Mouse (Mus musculus): Measurements from ENCODE around the gene Ciita. TPM values are rescaled to one million over a fixed set of nuclear protein-coding genes. Genes with fewer than 3 reads are reported as not detected.

Ciita gene
- polyA plus RNA-seq, 1 experiment from 2014 or later, result 0.16 TPM

- 59% methylated on average over 3 of the region's 3 CpGs for WGBS (ENCODE audit: insufficient replicate concordance)
- Histone ChIP-seq H3K27ac (replicated peaks) (no peak overlapping the region), H3K9me3 (replicated peaks) (no peaks in the 10 kb centered on the region), H3K4me3 (replicated peaks) (no peak overlapping the region), H3K36me3 (replicated peaks) (no peaks in the 10 kb centered on the region), H3K4me2 (no peak overlapping the region), H3K4me1 (replicated peaks) (peaks cover 18% of the 10 kb centered on the region), H3K27me3 (no peaks in the 10 kb centered on the region), H3K9ac (no peak overlapping the region)
- no peak for ATAC-seq (ENCODE audit: insufficient read depth)
Measured at GRCm38 (mm10) chr16:10536961-10537360, 57.1 kb downstream of the Ciita start.

GRCm38 (mm10) chr16:10540763-10541597, 61.1 kb downstream of the Ciita start:
- H3K36me3 ChIP-seq (replicated peaks), result no peaks in the 10 kb centered on the region
- H3K27me3 ChIP-seq, result no peaks in the 10 kb centered on the region
- H3K4me1 ChIP-seq (replicated peaks), result peaks cover 37% of the 10 kb centered on the region
- H3K9me3 ChIP-seq (replicated peaks), result no peaks in the 10 kb centered on the region
- no peak overlapping the region for H3K27ac ChIP-seq (replicated peaks)
- 57% methylated on average over 16 of the region's 16 CpGs for WGBS (ENCODE audit: insufficient replicate concordance)
- H3K9ac ChIP-seq, result peak overlapping the region; percentile 78; the same call in 1 of the 2 replicates
- ATAC-seq (ENCODE audit: insufficient read depth), result no peak
- peak overlapping the region; percentile 100 for H3K4me2 ChIP-seq
- H3K4me3 ChIP-seq (replicated peaks), result peak overlapping the region; percentile 77; the same call in 1 of the 2 replicates

GRCm38 (mm10) chr16:10541598-10541930, 61.7 kb downstream of the Ciita start:
- peak overlapping the region; percentile 77; the same call in 1 of the 2 replicates for H3K4me3 ChIP-seq (replicated peaks)
- no peaks in the 10 kb centered on the region for H3K9me3 ChIP-seq (replicated peaks)
- H3K9ac ChIP-seq, result peak overlapping the region; percentile 78; the same call in 1 of the 2 replicates
- no peak for ATAC-seq (ENCODE audit: insufficient read depth)
- peak overlapping the region; percentile 100 for H3K4me2 ChIP-seq
- 36% methylated on average over 7 of the region's 7 CpGs for WGBS (ENCODE audit: insufficient replicate concordance)
- no peaks in the 10 kb centered on the region for H3K27me3 ChIP-seq
- no peaks in the 10 kb centered on the region for H3K36me3 ChIP-seq (replicated peaks)
- H3K4me1 ChIP-seq (replicated peaks), result peaks cover 43% of the 10 kb centered on the region
- no peak overlapping the region for H3K27ac ChIP-seq (replicated peaks)

- H3K27me3 ChIP-seq, result no peaks in the 10 kb centered on the region
- no peak for ATAC-seq (ENCODE audit: insufficient read depth)
- H3K36me3 ChIP-seq (replicated peaks), result no peaks in the 10 kb centered on the region
- H3K4me3 ChIP-seq (replicated peaks), result peak overlapping the region; percentile 77
- no peaks in the 10 kb centered on the region for H3K9me3 ChIP-seq (replicated peaks)
- H3K27ac ChIP-seq (replicated peaks), result peak overlapping the region; percentile 42; the same call in 1 of the 2 replicates
- peak overlapping the region; percentile 78 for H3K9ac ChIP-seq
- H3K4me1 ChIP-seq (replicated peaks), result peaks cover 48% of the 10 kb centered on the region
- 12% methylated on average over 22 of the region's 22 CpGs for WGBS (ENCODE audit: insufficient replicate concordance)
- H3K4me2 ChIP-seq, result peak overlapping the region; percentile 100
Measured at GRCm38 (mm10) chr16:10542266-10542665, 62.4 kb downstream of the Ciita start.

GRCm38 (mm10) chr16:10542698-10543365, 63.0 kb downstream of the Ciita start, which contains the start of gene Dexi:
Dexi (minus strand) TSS chr16:10543054.
- Histone ChIP-seq H3K4me2 (peak within 1 kb of the TSS; percentile 100), H3K9ac (peak within 1 kb of the TSS; percentile 78), H3K9me3 (replicated peaks) (no peaks in the 10 kb centered on the region), H3K36me3 (replicated peaks) (no peaks in the 10 kb centered on the region), H3K4me1 (replicated peaks) (peaks cover 48% of the 10 kb centered on the region), H3K4me3 (replicated peaks) (peak within 1 kb of the TSS; percentile 77), H3K27ac (replicated peaks) (peak within 1 kb of the TSS; percentile 42), H3K27me3 (no peaks in the 10 kb centered on the region)
- under 1% methylated on average over 61 of the region's 61 CpGs for WGBS (ENCODE audit: insufficient replicate concordance)
- peak; percentile 92 for ATAC-seq (ENCODE audit: insufficient read depth)

- Histone ChIP-seq H3K4me2 (peak within 1 kb of the TSS; percentile 85), H3K9ac (peak within 1 kb of the TSS; percentile 83), H3K27ac (replicated peaks) (peak within 1 kb of the TSS; percentile 53; the same call in 1 of the 2 replicates), H3K4me3 (replicated peaks) (peak within 1 kb of the TSS; percentile 96), H3K4me1 (replicated peaks) (peaks cover 45% of the 10 kb centered on the region), H3K9me3 (replicated peaks) (no peaks in the 10 kb centered on the region), H3K36me3 (replicated peaks) (no peaks in the 10 kb centered on the region), H3K27me3 (no peaks in the 10 kb centered on the region)
- ATAC-seq (ENCODE audit: insufficient read depth), result peak; percentile 81
- WGBS (ENCODE audit: insufficient replicate concordance), result under 1% methylated on average over 58 of the region's 58 CpGs
Measured at GRCm38 (mm10) chr16:10544995-10545622, 65.2 kb downstream of the Ciita start, which contains the start of gene Clec16a. Clec16a (plus strand) TSS chr16:10545339.

GRCm38 (mm10) chr16:10546865-10547264, 67.0 kb downstream of the Ciita start:
- H3K36me3 ChIP-seq (replicated peaks), result no peaks in the 10 kb centered on the region
- H3K4me1 ChIP-seq (replicated peaks), result peaks cover 31% of the 10 kb centered on the region
- H3K9ac ChIP-seq, result no peak overlapping the region
- WGBS (ENCODE audit: insufficient replicate concordance), result 56% methylated on average over 3 of the region's 3 CpGs
- ATAC-seq (ENCODE audit: insufficient read depth), result no peak
- H3K27me3 ChIP-seq, result no peaks in the 10 kb centered on the region
- H3K4me3 ChIP-seq (replicated peaks), result no peak overlapping the region
- H3K27ac ChIP-seq (replicated peaks), result no peak overlapping the region
- no peak overlapping the region for H3K4me2 ChIP-seq
- no peaks in the 10 kb centered on the region for H3K9me3 ChIP-seq (replicated peaks)

- Histone ChIP-seq H3K27me3 (no peaks in the 10 kb centered on the region), H3K4me1 (replicated peaks) (peaks cover 15% of the 10 kb centered on the region), H3K4me2 (no peak overlapping the region), H3K9ac (no peak overlapping the region), H3K36me3 (replicated peaks) (no peaks in the 10 kb centered on the region), H3K4me3 (replicated peaks) (no peak overlapping the region), H3K27ac (replicated peaks) (no peak overlapping the region), H3K9me3 (replicated peaks) (no peaks in the 10 kb centered on the region)
- no peak for ATAC-seq (ENCODE audit: insufficient read depth)
- 67% methylated on average over 3 of the region's 3 CpGs for WGBS (ENCODE audit: insufficient replicate concordance)
Measured at GRCm38 (mm10) chr16:10548938-10549337, 69.1 kb downstream of the Ciita start.

- peaks cover 15% of the 10 kb centered on the region for H3K4me1 ChIP-seq (replicated peaks)
- no peak overlapping the region for H3K27ac ChIP-seq (replicated peaks)
- H3K4me2 ChIP-seq, result no peak overlapping the region
- no peak for ATAC-seq (ENCODE audit: insufficient read depth)
- H3K9me3 ChIP-seq (replicated peaks), result no peaks in the 10 kb centered on the region
- WGBS (ENCODE audit: insufficient replicate concordance), result 65% methylated on average over 2 of the region's 2 CpGs
- no peaks in the 10 kb centered on the region for H3K36me3 ChIP-seq (replicated peaks)
- no peak overlapping the region for H3K9ac ChIP-seq
- no peaks in the 10 kb centered on the region for H3K27me3 ChIP-seq
- H3K4me3 ChIP-seq (replicated peaks), result no peak overlapping the region
Measured at GRCm38 (mm10) chr16:10549600-10549999, 69.7 kb downstream of the Ciita start.

- peaks cover 4% of the 10 kb centered on the region for H3K4me1 ChIP-seq (replicated peaks)
- H3K9me3 ChIP-seq (replicated peaks), result no peaks in the 10 kb centered on the region
- no peaks in the 10 kb centered on the region for H3K36me3 ChIP-seq (replicated peaks)
- H3K9ac ChIP-seq, result no peak overlapping the region
- H3K27me3 ChIP-seq, result no peaks in the 10 kb centered on the region
- ATAC-seq (ENCODE audit: insufficient read depth), result no peak
- H3K4me2 ChIP-seq, result no peak overlapping the region
- no peak overlapping the region for H3K27ac ChIP-seq (replicated peaks)
- 57% methylated on average over 4 of the region's 4 CpGs for WGBS (ENCODE audit: insufficient replicate concordance)
- H3K4me3 ChIP-seq (replicated peaks), result no peak overlapping the region
Measured at GRCm38 (mm10) chr16:10551592-10551991, 71.7 kb downstream of the Ciita start.

- H3K4me1 ChIP-seq (replicated peaks), result no peaks in the 10 kb centered on the region
- no peaks in the 10 kb centered on the region for H3K27me3 ChIP-seq
- no peak overlapping the region for H3K27ac ChIP-seq (replicated peaks)
- whole genome bisulfite sequencing (ENCODE audit: insufficient replicate concordance), result 27% methylated on average over 2 of the region's 2 CpGs
- H3K36me3 ChIP-seq (replicated peaks), result no peaks in the 10 kb centered on the region
- no peak overlapping the region for H3K4me2 ChIP-seq
- no peaks in the 10 kb centered on the region for H3K9me3 ChIP-seq (replicated peaks)
- no peak for ATAC-seq (ENCODE audit: insufficient read depth)
- H3K9ac ChIP-seq, result no peak overlapping the region
- no peak overlapping the region for H3K4me3 ChIP-seq (replicated peaks)
Measured at GRCm38 (mm10) chr16:10553858-10554257, 74.0 kb downstream of the Ciita start.
